Mouse (Mus musculus) C2C12 (cell line): ENCODE results near the gene Prox2.

Experiments
- CTCF ChIP-seq: IDR thresholded peaks from one replicate; pipeline ENCODE4 v1.5.1; 2011; ENCODE audit not compliant: control insufficient read depth, insufficient read depth, insufficient read length
- MAX ChIP-seq: IDR thresholded peaks from one replicate; pipeline ENCODE4 v1.6.1; 2011; ENCODE audit warnings: mild to moderate bottlenecking, control low read depth

GRCm38 (mm10) chr12:85094706-85095105 is 15.9 kb downstream of the Prox2 start:
- no peak for TF ChIP-seq CTCF
- no peak for TF ChIP-seq MAX
